Mouse (Mus musculus): ENCODE data around the gene Vmn2r89. TPM values are rescaled to one million over a fixed set of nuclear protein-coding genes. Genes with fewer than 3 reads are reported as not detected.

The Vmn2r89 gene
- polyA plus RNA-seq, 1 experiment from 2014 or later, result not detected

- ATAC-seq, result no peak
These were observed 34.5 kb downstream of the Vmn2r89 start for GRCm38 (mm10) chr14:51486111-51486510.

GRCm38 (mm10) chr14:51495781-51496180 is 44.1 kb downstream of the Vmn2r89 start:
- no peak overlapping the region for H3K4me2 ChIP-seq
- no peak overlapping the region for H3K27ac ChIP-seq
- no peak overlapping the region for H3K9ac ChIP-seq
- H3K4me3 ChIP-seq, result no peak overlapping the region
- WGBS, result 92% methylated on average over 2 of the region's 2 CpGs
- H3K36me3 ChIP-seq (ENCODE audit: poor library complexity, severe bottlenecking), result no peaks in the 10 kb centered on the region
- H3K9me3 ChIP-seq (replicated peaks), result no peaks in the 10 kb centered on the region
- H3K4me1 ChIP-seq, result no peaks in the 10 kb centered on the region
- no peaks in the 10 kb centered on the region for H3K27me3 ChIP-seq
- no peak for ATAC-seq

More at GRCm38 (mm10) chr14:51486111-51486510, 34.5 kb downstream of the Vmn2r89 start:
- Histone ChIP-seq H3K4me3 (no peak overlapping the region), H3K4me1 (no peaks in the 10 kb centered on the region), H3K36me3 (ENCODE audit: poor library complexity, severe bottlenecking) (no peaks in the 10 kb centered on the region), H3K27me3 (no peaks in the 10 kb centered on the region), H3K4me2 (no peak overlapping the region), H3K9ac (no peak overlapping the region), H3K27ac (no peak overlapping the region), H3K9me3 (replicated peaks) (peaks cover 9% of the 10 kb centered on the region)
- WGBS, result 63% methylated on average over 1 of the region's 1 CpGs

DNA sequence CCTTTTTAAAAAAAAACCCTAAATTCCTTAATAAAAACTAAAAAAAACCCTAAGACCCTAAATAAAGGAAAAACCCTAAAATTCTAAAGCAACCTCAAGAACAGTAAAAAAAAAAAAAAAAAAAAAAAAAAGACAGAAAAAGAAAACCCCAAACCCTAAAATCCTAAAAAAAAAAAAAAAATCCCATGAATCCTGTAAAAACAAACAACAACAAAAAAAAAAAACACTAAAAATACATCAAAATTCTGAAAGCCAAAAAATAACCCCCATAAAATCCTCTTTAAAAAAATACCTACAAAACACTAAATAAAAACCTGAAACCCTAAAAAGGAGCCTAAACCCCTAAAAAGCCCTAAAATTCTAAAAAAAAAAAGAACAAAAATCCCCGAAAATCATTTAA is 45.3 kb downstream of the Vmn2r89 start:
- Histone ChIP-seq H3K9ac (no peak overlapping the region), H3K27me3 (no peaks in the 10 kb centered on the region), H3K27ac (no peak overlapping the region), H3K36me3 (ENCODE audit: poor library complexity, severe bottlenecking) (no peaks in the 10 kb centered on the region), H3K4me1 (no peaks in the 10 kb centered on the region), H3K9me3 (replicated peaks) (no peaks in the 10 kb centered on the region), H3K4me3 (no peak overlapping the region), H3K4me2 (no peak overlapping the region)
- no peak for ATAC-seq
- WGBS, result 91% methylated on average over 1 of the region's 1 CpGs

DNA sequence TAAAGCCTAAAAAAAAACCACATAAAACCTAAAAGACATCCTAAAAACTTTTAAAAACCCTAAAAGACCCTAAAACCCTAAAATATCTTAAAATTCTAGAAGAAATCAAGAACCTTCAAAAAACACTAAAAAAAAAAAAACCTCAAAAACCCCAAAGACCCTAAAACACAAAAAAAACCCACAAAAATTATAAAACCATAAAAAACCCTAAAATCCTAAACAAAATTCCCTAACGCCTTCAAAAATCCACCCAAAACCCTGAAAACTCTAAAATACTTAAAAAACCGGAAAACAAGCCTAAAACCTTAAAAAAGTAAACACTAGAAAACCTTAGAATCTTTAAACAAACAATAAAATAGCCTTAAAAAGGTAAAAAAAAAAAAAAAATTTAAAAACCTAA is 46.3 kb downstream of the Vmn2r89 start:
- Histone ChIP-seq H3K27me3 (no peaks in the 10 kb centered on the region), H3K4me3 (no peak overlapping the region), H3K4me1 (no peaks in the 10 kb centered on the region), H3K9ac (no peak overlapping the region), H3K36me3 (ENCODE audit: poor library complexity, severe bottlenecking) (no peaks in the 10 kb centered on the region), H3K4me2 (no peak overlapping the region), H3K9me3 (replicated peaks) (no peaks in the 10 kb centered on the region), H3K27ac (no peak overlapping the region)
- WGBS, result 90% methylated on average over 2 of the region's 2 CpGs
- ATAC-seq, result no peak

DNA sequence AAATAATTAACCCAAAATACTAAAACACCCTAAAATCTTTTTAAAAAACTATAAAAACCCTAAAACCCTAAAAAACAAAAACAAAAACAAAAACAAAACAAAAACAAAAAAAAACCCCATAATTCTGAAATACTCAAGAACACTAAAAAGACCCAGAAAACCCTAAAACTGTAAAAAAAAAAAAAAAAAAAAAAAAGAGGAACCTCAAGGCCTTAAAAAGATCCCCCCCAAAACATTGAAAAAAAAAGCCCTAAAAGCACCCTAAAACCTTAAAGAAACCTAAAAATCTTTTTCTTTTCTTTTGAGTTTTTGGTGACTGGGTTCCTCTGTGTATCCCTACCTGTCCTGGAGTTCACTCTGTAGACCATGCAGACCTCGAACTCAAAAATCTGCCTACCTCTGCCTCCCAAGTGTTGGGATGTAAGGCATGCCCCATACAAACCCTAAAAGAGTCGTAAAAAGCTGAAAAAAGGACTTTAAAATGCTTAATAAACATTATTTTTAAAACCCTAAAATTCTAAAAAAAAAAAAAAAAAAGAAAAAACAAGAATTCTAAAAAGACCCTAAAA is 48.1 kb downstream of the Vmn2r89 start:
- WGBS, result 87% methylated on average over 2 of the region's 2 CpGs
- no peak overlapping the region for H3K4me3 ChIP-seq
- no peaks in the 10 kb centered on the region for H3K4me1 ChIP-seq
- H3K27ac ChIP-seq, result no peak overlapping the region
- no peaks in the 10 kb centered on the region for H3K27me3 ChIP-seq
- H3K9ac ChIP-seq, result no peak overlapping the region
- no peaks in the 10 kb centered on the region for H3K9me3 ChIP-seq (replicated peaks)
- no peaks in the 10 kb centered on the region for H3K36me3 ChIP-seq (ENCODE audit: poor library complexity, severe bottlenecking)
- no peak for ATAC-seq
- no peak overlapping the region for H3K4me2 ChIP-seq

GRCm38 (mm10) chr14:51500461-51500860 is 48.8 kb downstream of the Vmn2r89 start:
- Histone ChIP-seq H3K27ac (no peak overlapping the region), H3K9me3 (replicated peaks) (no peaks in the 10 kb centered on the region), H3K9ac (no peak overlapping the region), H3K27me3 (no peaks in the 10 kb centered on the region), H3K36me3 (ENCODE audit: poor library complexity, severe bottlenecking) (no peaks in the 10 kb centered on the region), H3K4me1 (no peaks in the 10 kb centered on the region), H3K4me2 (no peak overlapping the region), H3K4me3 (no peak overlapping the region)
- ATAC-seq, result no peak
- 90% methylated on average over 4 of the region's 4 CpGs for WGBS

DNA sequence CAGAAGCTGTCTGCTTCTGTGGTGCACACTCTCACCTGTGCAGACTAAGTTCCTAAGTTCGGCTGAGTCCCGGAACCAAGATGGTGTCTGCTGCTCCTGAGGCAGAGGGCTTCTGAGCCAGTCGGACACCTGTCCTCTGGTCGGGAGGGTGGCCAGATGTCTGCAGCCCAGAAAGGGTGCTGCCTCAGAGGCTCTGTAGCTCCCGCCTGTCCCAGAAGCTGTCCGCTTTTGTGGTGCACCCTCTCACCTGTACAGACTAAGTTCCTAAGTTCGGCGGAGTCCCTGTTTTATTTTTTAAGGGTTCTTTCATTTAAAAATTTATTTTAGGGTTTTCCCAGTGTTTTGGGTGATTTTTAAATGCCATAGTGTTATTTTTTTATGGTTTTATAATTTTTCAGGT is 55.8 kb downstream of the Vmn2r89 start:
- WGBS, result 94% methylated on average over 8 of the region's 8 CpGs
- Histone ChIP-seq H3K4me2 (no peak overlapping the region), H3K9me3 (replicated peaks) (no peaks in the 10 kb centered on the region), H3K36me3 (ENCODE audit: poor library complexity, severe bottlenecking) (no peaks in the 10 kb centered on the region), H3K4me1 (no peaks in the 10 kb centered on the region), H3K4me3 (no peak overlapping the region), H3K27ac (no peak overlapping the region), H3K9ac (no peak overlapping the region), H3K27me3 (no peaks in the 10 kb centered on the region)
- ATAC-seq, result no peak

Other genes with a start within 250 kb of the Vmn2r89 start
- not detected in 2 replicates for gene Ear14, start 248.5 kb upstream of the Vmn2r89 start, polyA plus RNA-seq (2015; fragmentation: Nextera tagmentation; extraction: Ambion mirVana)
- gene Rnase2a, start 195.7 kb upstream of the Vmn2r89 start, polyA plus RNA-seq (2015; fragmentation: Nextera tagmentation; extraction: Ambion mirVana), result not detected in 2 replicates
- not detected in 2 replicates for gene Gm7247, start 90.1 kb upstream of the Vmn2r89 start, polyA plus RNA-seq (2015; fragmentation: Nextera tagmentation; extraction: Ambion mirVana)
- not detected in 2 replicates for gene Vmn2r88, start 41.0 kb upstream of the Vmn2r89 start, polyA plus RNA-seq (2015; fragmentation: Nextera tagmentation; extraction: Ambion mirVana)
- gene Gm5622, start 100.9 kb downstream of the Vmn2r89 start, polyA plus RNA-seq (2015; fragmentation: Nextera tagmentation; extraction: Ambion mirVana), result not detected in 2 replicates
- gene Gm17175, start 122.2 kb downstream of the Vmn2r89 start, polyA plus RNA-seq (2015; fragmentation: Nextera tagmentation; extraction: Ambion mirVana), result not detected in 2 replicates
- gene Gm17174, start 140.3 kb downstream of the Vmn2r89 start, polyA plus RNA-seq (2015; fragmentation: Nextera tagmentation; extraction: Ambion mirVana), result not detected in 2 replicates
- not detected in 2 replicates for gene Gm17078, start 159.5 kb downstream of the Vmn2r89 start, polyA plus RNA-seq (2015; fragmentation: Nextera tagmentation; extraction: Ambion mirVana)
- not detected in 2 replicates for gene Gm4181, start 183.8 kb downstream of the Vmn2r89 start, polyA plus RNA-seq (2015; fragmentation: Nextera tagmentation; extraction: Ambion mirVana)
- not detected in 2 replicates for gene Gm17079, start 243.6 kb downstream of the Vmn2r89 start, polyA plus RNA-seq (2015; fragmentation: Nextera tagmentation; extraction: Ambion mirVana)

Data from forebrain, embryonic 13.5 days (tissue).